Mouse (Mus musculus): ENCODE results near the gene Krtap5-4. TPM values are rescaled to one million over a fixed set of nuclear protein-coding genes. Genes with fewer than 3 reads are reported as not detected.

Gene Krtap5-4
- not detected for polyA plus RNA-seq (2014; fragmentation: Illumina TruSeq; extraction: RNeasy Lipid Tissue Mini Kit (QIAGEN cat#74804); ENCODE audit: low read depth, low replicate concordance)

GRCm38 (mm10) chr7:142303249-142303648, at the start of gene Krtap5-4:
TSS of gene Krtap5-4 (plus strand) at chr7:142303549.

GRCm38 (mm10) chr7:142258254-142258653, 45.1 kb upstream of the Krtap5-4 start, which contains the start of gene Gm2431:
TSS of gene Gm2431 (minus strand) at chr7:142258354.

GRCm38 (mm10) chr7:142274263-142274662, 29.1 kb upstream of the Krtap5-4 start, which contains the start of gene Gm4559:
TSS of gene Gm4559 (minus strand) at chr7:142274363.

DNA sequence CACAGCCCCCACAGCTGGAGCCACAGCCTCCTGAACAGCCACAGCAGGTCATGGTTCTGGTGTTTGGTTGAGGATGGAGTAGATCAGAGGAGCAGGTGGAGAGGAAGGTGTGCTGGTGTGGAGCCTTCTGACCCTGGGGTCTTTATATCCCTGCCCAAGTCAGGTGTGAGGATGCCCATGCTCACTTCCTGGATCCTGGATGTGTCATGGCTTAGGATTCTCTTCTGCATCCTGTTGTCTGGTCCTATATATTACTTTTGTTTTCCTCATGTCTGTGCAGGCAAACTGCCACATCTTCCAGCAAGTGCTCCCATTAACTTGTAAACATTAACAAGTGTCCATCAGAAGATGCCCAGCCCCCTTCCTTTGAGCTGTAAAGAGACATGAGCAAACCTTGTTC, 6.3 kb upstream of the Krtap5-4 start, which contains the start of gene Krtap5-1:
Krtap5-1 (minus strand) TSS at position 101 of the 400 bp plus-strand sequence.

Other genes starting within 250 kb of the Krtap5-4 start
- gene Mob2, start 242.5 kb upstream of the Krtap5-4 start, polyA plus RNA-seq (2014; fragmentation: Illumina TruSeq; extraction: RNeasy Lipid Tissue Mini Kit (QIAGEN cat#74804); ENCODE audit: low read depth, low replicate concordance): 41.4 TPM
- gene Dusp8, start 207.7 kb upstream of the Krtap5-4 start, polyA plus RNA-seq (2014; fragmentation: Illumina TruSeq; extraction: RNeasy Lipid Tissue Mini Kit (QIAGEN cat#74804); ENCODE audit: low read depth, low replicate concordance): 7.1 TPM
- gene Gm45618, start 182.8 kb upstream of the Krtap5-4 start, polyA plus RNA-seq (2014; fragmentation: Illumina TruSeq; extraction: RNeasy Lipid Tissue Mini Kit (QIAGEN cat#74804); ENCODE audit: low read depth, low replicate concordance): not detected
- gene Gm39115, start 167.5 kb upstream of the Krtap5-4 start, polyA plus RNA-seq (2014; fragmentation: Illumina TruSeq; extraction: RNeasy Lipid Tissue Mini Kit (QIAGEN cat#74804); ENCODE audit: low read depth, low replicate concordance): not detected
- not detected for gene Gm45337, start 158.9 kb upstream of the Krtap5-4 start, polyA plus RNA-seq (2014; fragmentation: Illumina TruSeq; extraction: RNeasy Lipid Tissue Mini Kit (QIAGEN cat#74804); ENCODE audit: low read depth, low replicate concordance)
- not detected for gene Gm29735, start 146.4 kb upstream of the Krtap5-4 start, polyA plus RNA-seq (2014; fragmentation: Illumina TruSeq; extraction: RNeasy Lipid Tissue Mini Kit (QIAGEN cat#74804); ENCODE audit: low read depth, low replicate concordance)
- gene Gm4553, start 137.8 kb upstream of the Krtap5-4 start, polyA plus RNA-seq (2014; fragmentation: Illumina TruSeq; extraction: RNeasy Lipid Tissue Mini Kit (QIAGEN cat#74804); ENCODE audit: low read depth, low replicate concordance): not detected
- gene Krtap5-2, start 127.5 kb upstream of the Krtap5-4 start, polyA plus RNA-seq (2014; fragmentation: Illumina TruSeq; extraction: RNeasy Lipid Tissue Mini Kit (QIAGEN cat#74804); ENCODE audit: low read depth, low replicate concordance): not detected
- not detected for gene Gm10153, start 113.2 kb upstream of the Krtap5-4 start, polyA plus RNA-seq (2014; fragmentation: Illumina TruSeq; extraction: RNeasy Lipid Tissue Mini Kit (QIAGEN cat#74804); ENCODE audit: low read depth, low replicate concordance)
- gene Krtap5-3, start 102.2 kb upstream of the Krtap5-4 start, polyA plus RNA-seq (2014; fragmentation: Illumina TruSeq; extraction: RNeasy Lipid Tissue Mini Kit (QIAGEN cat#74804); ENCODE audit: low read depth, low replicate concordance): not detected
- gene Gm7579, start 91.7 kb upstream of the Krtap5-4 start, polyA plus RNA-seq (2014; fragmentation: Illumina TruSeq; extraction: RNeasy Lipid Tissue Mini Kit (QIAGEN cat#74804); ENCODE audit: low read depth, low replicate concordance): not detected
- not detected for gene Krtap5-5, start 73.6 kb upstream of the Krtap5-4 start, polyA plus RNA-seq (2014; fragmentation: Illumina TruSeq; extraction: RNeasy Lipid Tissue Mini Kit (QIAGEN cat#74804); ENCODE audit: low read depth, low replicate concordance)
- not detected for gene Gm40460, start 62.5 kb upstream of the Krtap5-4 start, polyA plus RNA-seq (2014; fragmentation: Illumina TruSeq; extraction: RNeasy Lipid Tissue Mini Kit (QIAGEN cat#74804); ENCODE audit: low read depth, low replicate concordance)
- not detected for gene Gm2431, start 45.2 kb upstream of the Krtap5-4 start, polyA plus RNA-seq (2014; fragmentation: Illumina TruSeq; extraction: RNeasy Lipid Tissue Mini Kit (QIAGEN cat#74804); ENCODE audit: low read depth, low replicate concordance)
- gene Gm4559, start 29.2 kb upstream of the Krtap5-4 start, polyA plus RNA-seq (2014; fragmentation: Illumina TruSeq; extraction: RNeasy Lipid Tissue Mini Kit (QIAGEN cat#74804); ENCODE audit: low read depth, low replicate concordance): not detected
- gene Krtap5-1, start 6.4 kb upstream of the Krtap5-4 start, polyA plus RNA-seq (2014; fragmentation: Illumina TruSeq; extraction: RNeasy Lipid Tissue Mini Kit (QIAGEN cat#74804); ENCODE audit: low read depth, low replicate concordance): not detected
- 2.1 TPM for gene Ifitm10, start 70.2 kb downstream of the Krtap5-4 start, polyA plus RNA-seq (2014; fragmentation: Illumina TruSeq; extraction: RNeasy Lipid Tissue Mini Kit (QIAGEN cat#74804); ENCODE audit: low read depth, low replicate concordance)
- gene Gm49369, start 79.1 kb downstream of the Krtap5-4 start, polyA plus RNA-seq (2014; fragmentation: Illumina TruSeq; extraction: RNeasy Lipid Tissue Mini Kit (QIAGEN cat#74804); ENCODE audit: low read depth, low replicate concordance): not detected
- gene Ctsd, start 84.5 kb downstream of the Krtap5-4 start, polyA plus RNA-seq (2014; fragmentation: Illumina TruSeq; extraction: RNeasy Lipid Tissue Mini Kit (QIAGEN cat#74804); ENCODE audit: low read depth, low replicate concordance): 780 TPM
- not detected for gene Syt8, start 131.3 kb downstream of the Krtap5-4 start, polyA plus RNA-seq (2014; fragmentation: Illumina TruSeq; extraction: RNeasy Lipid Tissue Mini Kit (QIAGEN cat#74804); ENCODE audit: low read depth, low replicate concordance)
- gene Tnni2, start 138.3 kb downstream of the Krtap5-4 start, polyA plus RNA-seq (2014; fragmentation: Illumina TruSeq; extraction: RNeasy Lipid Tissue Mini Kit (QIAGEN cat#74804); ENCODE audit: low read depth, low replicate concordance): 2.1 TPM
- gene Lsp1, start 157.3 kb downstream of the Krtap5-4 start, polyA plus RNA-seq (2014; fragmentation: Illumina TruSeq; extraction: RNeasy Lipid Tissue Mini Kit (QIAGEN cat#74804); ENCODE audit: low read depth, low replicate concordance): 77.9 TPM
- gene Tnnt3, start 195.3 kb downstream of the Krtap5-4 start, polyA plus RNA-seq (2014; fragmentation: Illumina TruSeq; extraction: RNeasy Lipid Tissue Mini Kit (QIAGEN cat#74804); ENCODE audit: low read depth, low replicate concordance): 1.1 TPM
- gene Mrpl23, start 229.1 kb downstream of the Krtap5-4 start, polyA plus RNA-seq (2014; fragmentation: Illumina TruSeq; extraction: RNeasy Lipid Tissue Mini Kit (QIAGEN cat#74804); ENCODE audit: low read depth, low replicate concordance): 37.7 TPM